Mouse (Mus musculus) cerebellum, postnatal 36 days (tissue): ENCODE measurements around the gene Dkk2.
"Not testable (repeated sequence)": the region's sequence is repeated elsewhere in the genome, so short reads cannot be mapped to it uniquely, and the experiment has no call there.

ENCODE experiments used
- DNase-seq, 2 experiments: peaks; one replicate each; pipeline ENCODE4 v3.0.0; 2021 to 2022; ENCODE audit warnings: mixed read lengths in 2 of 2

Dkk2 gene

GRCm38 (mm10) chr3:132085112-132085822 lies at the start of gene Dkk2:
Gene Dkk2, plus strand, starts transcription at chr3:132085292.
- peak in 1 of 2 experiments; percentile 6 for DNase-seq

DNA sequence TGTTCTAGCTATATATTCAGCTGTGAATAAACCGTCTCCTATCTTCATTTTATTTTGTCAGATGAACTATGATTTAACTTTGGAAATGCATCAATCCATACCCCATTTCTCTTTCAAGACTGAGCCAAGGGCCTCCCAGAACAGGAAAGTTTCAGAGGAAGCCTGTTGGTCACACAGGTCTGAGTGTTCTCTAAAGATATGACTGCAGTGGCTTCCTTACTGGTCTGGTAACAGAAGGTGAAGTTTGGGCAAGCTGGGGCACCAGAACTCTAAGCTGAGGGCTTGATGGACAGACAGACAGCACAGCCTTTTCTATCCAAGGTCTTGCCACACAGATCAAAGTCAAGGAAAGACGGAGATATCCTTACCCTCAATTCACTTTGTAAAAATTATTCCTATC lies 48.4 kb upstream of the Dkk2 start:
- DNase-seq: no peak

DNA sequence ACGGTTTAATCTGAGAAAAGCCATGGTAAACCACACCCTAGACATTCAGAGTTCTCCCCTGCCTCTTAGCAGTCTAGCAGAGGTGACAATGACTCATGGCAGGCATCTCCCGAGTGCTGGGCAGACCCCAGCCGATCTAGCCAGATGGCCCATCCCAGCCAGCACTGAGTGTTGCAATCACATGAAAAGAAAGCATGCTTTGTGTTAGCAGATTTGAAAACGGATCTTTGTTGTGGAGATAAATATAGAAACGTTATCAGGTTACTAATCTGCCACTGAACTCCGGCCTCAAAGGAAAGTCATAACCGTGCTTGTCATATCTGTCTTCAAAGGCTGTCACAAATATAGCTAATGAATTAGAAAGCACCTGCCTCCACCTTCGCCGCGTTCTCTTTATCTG lies 47.4 kb upstream of the Dkk2 start:
- DNase-seq: no peak

DNA sequence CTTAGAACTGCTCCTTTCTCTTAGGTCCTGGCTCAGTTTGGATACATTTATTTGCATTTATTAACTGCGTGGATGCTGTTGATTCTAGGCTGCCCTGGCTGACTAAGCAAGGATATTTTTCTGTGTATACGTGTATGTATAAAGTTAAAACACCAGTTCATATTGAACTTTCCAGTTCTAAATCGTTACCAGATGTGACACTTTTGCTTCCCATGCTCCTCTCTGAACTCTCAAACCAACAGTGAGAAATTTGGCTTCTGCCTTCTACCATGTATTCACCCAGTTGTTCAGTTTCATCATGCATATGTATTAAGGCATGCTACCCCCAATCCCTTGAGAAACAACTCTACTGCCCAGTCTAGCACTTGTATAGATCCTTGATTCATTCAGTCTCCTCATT lies 45.0 kb upstream of the Dkk2 start:
- DNase-seq: no peak

DNA sequence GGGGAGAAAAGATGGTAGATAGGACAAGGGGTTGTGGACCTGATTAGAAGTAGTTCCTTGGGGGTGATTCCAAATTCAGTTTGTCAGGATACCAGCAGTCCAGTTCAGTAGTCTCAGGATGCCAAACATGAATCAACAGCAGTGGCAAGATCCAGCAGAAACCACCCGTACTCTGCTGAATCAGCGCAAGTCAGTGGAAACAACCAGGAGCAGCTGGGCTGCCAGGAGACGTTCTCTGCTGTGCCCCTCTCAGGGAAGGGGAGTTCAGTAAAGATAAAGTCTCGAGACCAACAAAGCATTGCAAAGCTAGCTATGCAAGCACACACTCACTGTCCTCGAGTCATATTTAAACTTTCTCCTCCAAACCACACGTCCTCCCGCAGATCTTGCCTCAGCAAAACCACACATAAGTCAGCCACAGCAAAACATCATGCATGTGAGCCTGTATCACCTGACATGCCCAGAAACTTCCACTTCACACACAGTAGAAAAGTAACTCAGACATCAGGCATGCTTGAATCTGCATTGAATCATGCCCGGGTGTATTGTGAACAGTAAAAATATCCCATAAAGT lies 34.1 kb upstream of the Dkk2 start:
- DNase-seq: no peak

DNA sequence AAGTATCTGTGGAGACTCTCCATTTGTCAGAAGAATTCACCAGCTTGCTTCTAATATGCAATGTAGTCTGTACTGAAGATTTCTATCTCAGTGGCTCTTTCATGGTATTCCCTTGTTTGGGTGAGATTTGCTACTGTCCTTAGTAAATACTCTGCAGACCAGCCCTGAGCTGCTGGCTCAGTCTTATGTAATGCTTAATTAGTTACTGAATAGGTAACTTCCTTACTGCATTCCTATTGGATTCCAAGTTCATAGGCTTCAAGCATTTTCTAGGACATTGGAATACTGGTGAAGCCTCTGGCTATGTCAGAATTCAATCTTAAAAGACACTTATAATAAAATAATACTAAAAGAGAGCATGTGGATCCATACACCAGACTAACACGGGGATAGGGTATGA lies 22.3 kb upstream of the Dkk2 start:
- DNase-seq: not testable (repeated sequence)

DNA sequence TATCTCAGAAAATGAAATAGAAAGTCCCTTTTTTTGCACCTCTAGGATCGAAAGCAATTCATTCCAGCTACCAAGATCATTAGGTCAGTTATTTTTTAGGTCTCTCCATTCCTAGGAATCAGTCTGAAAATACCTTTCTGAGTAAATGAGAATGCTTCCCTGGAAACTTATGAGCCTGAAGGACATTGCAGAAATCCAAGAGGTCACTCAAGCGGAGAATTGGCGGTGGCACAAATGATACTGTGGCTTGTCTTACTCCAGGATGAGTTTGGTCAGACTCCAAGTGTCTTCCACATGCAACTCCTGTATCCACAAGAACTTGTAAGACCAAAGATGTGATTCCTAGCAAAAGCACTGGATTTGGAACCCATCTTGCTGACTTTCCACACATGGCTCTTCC lies 21.7 kb upstream of the Dkk2 start:
- no peak for DNase-seq

DNA sequence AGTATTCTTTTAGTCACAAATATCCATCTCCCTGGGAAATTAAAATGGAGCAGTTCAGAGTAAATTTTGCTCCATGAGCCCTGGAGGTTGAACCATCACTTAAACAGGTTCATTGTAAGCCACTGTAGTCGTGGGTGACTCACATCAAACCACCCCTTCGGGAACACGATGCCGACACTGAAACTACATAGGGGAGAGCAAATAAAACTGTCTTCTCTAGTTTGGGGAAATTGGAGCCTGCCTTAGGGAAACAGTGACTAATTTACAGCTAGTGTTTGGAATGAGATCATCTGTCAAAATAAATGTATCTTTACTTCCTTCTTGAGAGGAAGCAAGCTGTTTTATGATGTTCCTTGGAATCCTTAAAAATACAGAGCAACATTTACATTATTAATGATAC lies 21.1 kb upstream of the Dkk2 start:
- DNase-seq: no peak

- no peak for DNase-seq
These were observed 20.2 kb upstream of the Dkk2 start for GRCm38 (mm10) chr3:132064920-132065319.

GRCm38 (mm10) chr3:132070949-132071348 lies 14.1 kb upstream of the Dkk2 start:
- no peak for DNase-seq

GRCm38 (mm10) chr3:132084018-132084417 lies 1.1 kb upstream of the Dkk2 start:
- DNase-seq: peak; percentile 33 to 35

DNA sequence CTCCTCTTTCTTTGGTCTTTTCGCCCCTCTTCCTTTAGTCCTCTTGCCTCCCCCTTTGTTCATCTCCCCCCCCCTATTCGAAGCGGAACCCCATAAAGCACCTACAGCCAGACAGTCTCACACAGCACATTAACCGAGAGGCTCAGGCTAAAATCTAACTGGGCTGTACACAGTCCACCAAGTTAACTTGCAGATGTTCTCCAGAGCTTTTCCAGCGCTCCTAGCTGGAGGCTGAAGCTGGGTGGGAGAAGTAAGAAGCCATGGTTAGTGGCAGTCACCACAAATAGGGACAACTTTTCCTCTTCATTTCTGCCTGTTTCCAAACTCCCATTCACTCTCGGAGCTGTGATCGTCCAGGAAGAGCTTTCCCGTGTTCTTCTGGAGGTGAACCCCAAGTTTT lies 412 bp upstream of the Dkk2 start:
- DNase-seq: no peak

GRCm38 (mm10) chr3:132085823-132086350 lies 795 bp downstream of the Dkk2 start:
- DNase-seq: no peak

- no peak for DNase-seq
These were observed 1.4 kb downstream of the Dkk2 start for GRCm38 (mm10) chr3:132086461-132086860.

DNA sequence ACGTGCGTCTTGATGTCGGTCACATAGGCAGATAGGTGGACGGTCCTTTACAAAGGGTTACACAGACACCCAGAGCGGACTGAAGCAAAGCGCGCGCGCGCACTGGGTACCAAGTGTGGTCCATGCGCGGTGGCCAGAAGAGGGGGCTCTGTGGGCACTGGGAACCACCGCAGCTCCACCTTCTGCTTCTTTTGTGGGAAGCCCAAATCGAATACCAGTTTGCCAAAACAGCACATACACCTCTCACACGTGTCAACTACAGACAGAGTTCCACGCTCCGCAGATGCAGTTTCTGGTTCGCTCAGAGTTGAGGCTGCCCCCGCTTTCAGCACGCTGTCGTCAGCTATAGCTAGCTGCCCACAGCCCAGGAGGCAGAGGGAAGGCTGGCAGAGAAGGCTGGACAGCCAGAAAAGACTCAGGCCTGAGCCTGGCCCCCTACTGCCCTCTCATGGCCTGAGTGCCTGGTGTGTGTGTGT lies 2.0 kb downstream of the Dkk2 start:
- peak in 1 of 2 experiments; percentile 3 for DNase-seq

DNA sequence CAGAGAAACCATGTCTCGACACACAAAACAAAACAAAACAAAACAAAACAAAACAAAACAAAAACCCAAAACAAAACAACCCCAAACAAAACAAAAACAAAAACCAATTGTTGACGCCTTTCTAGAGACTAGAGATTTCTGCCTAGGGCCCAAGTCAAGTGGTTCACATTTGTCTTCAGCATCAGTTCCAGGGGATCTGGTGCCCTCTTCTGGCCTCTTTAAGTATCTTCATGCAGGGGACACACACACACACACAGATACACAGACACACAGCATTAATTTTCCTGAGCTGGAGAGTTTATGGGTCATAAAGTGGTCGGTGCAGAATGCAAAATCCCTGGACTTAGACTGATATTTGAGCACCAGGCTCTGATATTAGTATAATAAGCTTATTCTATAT lies 7.9 kb downstream of the Dkk2 start:
- no peak for DNase-seq

GRCm38 (mm10) chr3:132096296-132096695 lies 11.2 kb downstream of the Dkk2 start:
- DNase-seq: no peak

- no peak for DNase-seq
These were observed 15.7 kb downstream of the Dkk2 start for GRCm38 (mm10) chr3:132100746-132101145.

GRCm38 (mm10) chr3:132103020-132103419 lies 17.9 kb downstream of the Dkk2 start:
- DNase-seq: peak; percentile 53 to 64

GRCm38 (mm10) chr3:132103454-132103853 lies 18.4 kb downstream of the Dkk2 start:
- DNase-seq: no peak

GRCm38 (mm10) chr3:132115772-132116511 lies 30.9 kb downstream of the Dkk2 start:
- DNase-seq: no peak

DNA sequence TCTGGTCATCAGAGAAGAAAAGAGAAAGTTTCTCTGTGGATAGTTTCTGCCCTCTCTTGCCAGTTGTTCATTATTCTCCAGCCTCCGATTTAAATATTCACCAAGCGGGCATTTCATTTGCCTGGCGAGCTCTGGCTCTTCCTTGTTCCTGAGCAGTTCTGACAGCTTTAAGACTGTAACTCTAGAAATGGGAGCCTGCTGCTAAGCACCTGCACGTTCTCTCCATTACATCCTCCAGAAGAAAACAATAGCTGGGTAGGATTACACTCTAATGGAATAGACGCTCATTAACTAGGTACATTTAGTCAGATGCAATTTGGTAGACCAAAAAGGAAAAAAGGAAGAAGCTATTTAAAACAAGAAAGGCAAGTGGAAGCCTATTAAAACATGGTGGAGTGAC lies 36.3 kb downstream of the Dkk2 start:
- no peak for DNase-seq

- DNase-seq: no peak
These were observed 37.5 kb downstream of the Dkk2 start for GRCm38 (mm10) chr3:132122581-132122980.
